Mouse (Mus musculus) retina, embryonic 14.5 days (tissue): ENCODE results near the gene Nme3.

Experiments
- DNase-seq: peaks from one replicate; pipeline ENCODE4 v3.0.0-alpha.2; 2015; ENCODE audit warnings: low spot score

Gene Nme3

DNA sequence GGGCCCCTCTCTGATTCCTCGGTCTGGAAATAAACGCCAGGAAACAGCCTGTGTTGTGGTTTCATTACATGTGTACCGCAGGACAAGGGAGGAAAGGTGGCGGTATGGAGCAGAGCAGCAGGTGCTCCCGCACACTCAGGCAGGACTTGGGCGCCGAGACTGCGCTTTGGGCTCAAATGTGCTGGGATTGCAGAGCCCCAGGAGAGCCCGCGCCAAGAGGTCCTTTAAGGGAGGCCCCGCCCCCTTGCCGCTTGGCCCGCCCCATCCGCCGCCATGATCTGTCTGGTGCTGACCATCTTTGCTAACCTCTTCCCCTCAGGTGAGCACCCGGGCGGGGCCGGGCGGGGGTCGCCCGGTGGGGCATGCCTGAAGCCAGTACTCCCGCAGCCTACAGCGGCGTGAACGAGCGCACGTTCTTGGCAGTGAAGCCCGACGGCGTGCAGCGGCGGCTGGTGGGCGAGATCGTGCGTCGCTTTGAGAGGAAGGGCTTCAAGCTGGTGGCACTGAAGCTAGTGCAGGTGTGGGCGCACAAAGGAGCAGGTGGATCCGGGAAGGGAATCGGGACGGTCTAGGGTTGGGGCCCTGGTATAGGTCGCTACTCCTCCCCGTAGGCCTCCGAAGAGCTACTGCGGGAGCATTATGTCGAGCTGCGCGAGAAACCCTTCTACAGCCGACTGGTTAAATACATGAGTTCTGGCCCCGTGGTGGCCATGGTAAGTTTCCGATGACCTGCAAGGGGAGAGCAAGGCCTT is at the start of gene Nme3:
Nme3 (plus strand) TSS at position 260 of the 752 bp plus-strand sequence.
- peak; percentile 79 for DNase-seq

DNA sequence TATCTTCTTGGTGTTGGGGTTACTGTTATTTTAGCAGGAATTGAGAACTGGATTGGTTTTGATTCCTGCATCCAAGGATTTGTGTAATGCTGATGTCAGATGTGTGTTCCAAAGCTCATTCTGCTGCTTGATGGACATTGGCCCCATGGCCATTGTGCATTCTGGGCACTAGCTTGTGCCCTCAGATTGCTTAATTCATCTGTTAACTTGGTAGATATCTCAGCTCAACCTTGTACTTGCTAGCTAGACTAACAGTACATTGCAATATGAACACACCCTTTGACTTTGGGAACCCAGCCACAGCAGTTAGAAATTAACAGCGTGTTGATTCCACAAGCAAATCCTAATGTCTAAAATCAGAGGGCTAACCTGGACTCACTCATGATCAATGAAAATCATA is 48.9 kb upstream of the Nme3 start:
- DNase-seq: no peak

DNA sequence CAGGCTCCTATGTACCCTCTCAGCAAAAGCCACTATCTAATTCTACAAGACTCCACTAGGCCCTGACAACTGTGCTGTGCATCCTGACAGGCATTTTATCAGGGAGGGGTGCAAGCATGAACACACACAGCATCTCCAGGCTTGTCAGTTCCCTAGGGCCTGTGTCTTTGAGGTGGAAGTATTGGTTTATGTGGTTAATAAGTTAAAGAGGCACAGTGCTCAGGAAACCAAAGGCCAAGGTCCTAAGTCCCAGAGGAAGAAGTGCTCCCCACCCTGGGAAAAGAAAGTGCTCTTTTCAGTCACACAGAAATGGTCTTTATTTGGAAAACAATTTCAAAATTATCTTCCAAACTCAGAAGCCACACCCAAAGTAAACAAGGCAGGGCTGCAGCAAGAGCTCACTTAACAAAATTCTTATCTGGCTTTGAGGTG is 47.7 kb upstream of the Nme3 start:
- no peak for DNase-seq

DNA sequence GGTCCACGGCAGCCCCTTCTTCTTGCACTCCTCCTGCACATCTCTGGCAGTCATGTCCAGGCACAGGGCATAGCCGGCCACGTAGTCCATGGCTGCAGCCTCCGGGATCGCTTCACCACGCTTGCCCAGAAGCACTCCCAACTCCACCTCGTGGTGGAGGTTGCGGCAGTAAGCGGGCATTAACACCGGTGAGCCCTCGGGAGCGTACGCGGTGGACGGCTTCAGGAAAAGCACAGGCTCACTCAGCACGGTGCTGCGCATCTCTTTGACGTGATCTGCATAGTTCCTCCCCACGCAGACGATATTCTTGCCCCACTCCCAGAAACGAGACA is 46.6 kb upstream of the Nme3 start:
- DNase-seq: no peak

- peak; percentile 98 for DNase-seq
Observed at GRCm38 (mm10) chr17:24850065-24850772, 46.1 kb upstream of the Nme3 start, which contains the start of gene Fahd1. Fahd1 (minus strand) TSS chr17:24850364.

DNA sequence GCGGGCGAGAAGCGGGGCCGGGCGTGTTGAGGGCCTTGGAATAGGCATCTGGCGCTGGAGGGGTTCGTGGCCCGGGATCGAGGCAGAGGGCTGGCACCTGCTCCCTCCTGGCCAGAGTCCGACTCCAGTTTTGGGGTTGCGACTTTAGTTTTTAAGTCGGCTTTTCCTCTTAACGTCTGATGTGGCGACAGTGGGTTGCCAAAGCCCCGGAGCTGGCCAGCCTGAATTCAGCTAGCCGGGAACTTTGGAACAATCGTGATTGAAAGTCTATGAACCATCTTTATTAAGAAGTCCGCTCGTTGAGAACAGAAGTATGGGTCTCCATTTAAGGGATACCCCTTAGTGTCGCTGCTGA is 45.5 kb upstream of the Nme3 start:
- DNase-seq: no peak

- DNase-seq: no peak
Observed at GRCm38 (mm10) chr17:24851381-24852125, 44.7 kb upstream of the Nme3 start.

DNA sequence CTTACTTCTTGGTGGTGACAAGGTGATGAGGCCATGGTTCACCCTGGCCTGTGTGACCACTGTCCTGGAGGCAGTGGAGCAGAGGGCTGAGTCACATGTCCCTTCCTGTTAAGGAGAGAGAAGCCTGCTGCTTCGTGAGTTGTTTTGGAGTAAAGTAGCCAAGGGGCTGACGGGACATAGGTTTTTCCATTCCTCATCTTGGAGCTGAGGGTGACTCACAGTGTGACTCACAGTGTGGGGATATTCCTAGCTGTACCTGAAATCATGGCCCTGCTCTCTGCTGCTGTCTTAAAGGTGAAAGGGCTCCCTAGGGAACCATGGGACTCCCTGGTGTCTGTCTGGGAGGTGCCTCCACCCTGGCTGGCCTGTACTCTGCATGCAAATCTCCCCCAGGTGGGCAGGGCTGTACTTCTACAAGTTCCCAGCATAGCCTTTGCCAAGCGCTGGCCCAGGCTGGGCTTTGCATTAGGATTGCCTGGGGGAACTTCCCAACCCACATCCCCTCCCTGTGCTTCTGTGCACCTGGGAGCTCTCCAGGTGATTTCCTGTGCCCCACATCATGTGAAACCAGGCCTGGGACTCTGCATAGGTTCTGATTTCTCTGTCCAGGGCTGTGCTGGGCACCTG is 40.3 kb upstream of the Nme3 start:
- DNase-seq: no peak

GRCm38 (mm10) chr17:24856589-24856988 is 39.7 kb upstream of the Nme3 start:
- no peak for DNase-seq

DNA sequence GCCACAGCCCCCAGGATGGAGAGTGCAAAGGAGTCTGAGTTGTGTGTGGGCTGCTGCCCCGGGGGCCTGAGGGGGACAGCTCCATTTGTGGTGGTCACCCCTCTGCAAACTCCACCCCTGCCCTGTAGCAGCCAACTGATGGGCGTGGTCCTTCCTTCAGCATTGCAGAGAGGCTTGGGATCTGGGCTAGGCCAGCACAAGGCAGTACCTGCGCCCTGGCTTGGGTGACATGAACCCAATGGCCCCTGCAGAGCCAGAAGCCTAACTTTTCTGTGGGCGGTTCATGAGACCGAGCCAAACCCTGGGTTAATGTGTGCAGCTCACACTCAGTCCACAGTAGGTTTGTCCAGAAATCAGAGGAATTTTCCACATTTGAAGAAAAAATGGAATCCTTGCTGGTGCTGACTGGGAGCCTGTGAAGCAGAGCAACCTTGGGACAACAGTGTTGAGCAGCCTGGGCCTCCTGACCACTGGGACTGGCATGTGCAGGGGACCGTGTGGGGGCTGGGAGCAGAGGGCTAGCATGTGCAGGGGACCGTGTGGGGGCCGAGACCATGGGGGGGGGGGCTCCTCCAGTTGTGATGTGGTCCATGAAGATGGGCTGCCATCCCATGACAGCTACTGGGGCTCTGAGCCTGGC is 38.3 kb upstream of the Nme3 start:
- no peak for DNase-seq

DNA sequence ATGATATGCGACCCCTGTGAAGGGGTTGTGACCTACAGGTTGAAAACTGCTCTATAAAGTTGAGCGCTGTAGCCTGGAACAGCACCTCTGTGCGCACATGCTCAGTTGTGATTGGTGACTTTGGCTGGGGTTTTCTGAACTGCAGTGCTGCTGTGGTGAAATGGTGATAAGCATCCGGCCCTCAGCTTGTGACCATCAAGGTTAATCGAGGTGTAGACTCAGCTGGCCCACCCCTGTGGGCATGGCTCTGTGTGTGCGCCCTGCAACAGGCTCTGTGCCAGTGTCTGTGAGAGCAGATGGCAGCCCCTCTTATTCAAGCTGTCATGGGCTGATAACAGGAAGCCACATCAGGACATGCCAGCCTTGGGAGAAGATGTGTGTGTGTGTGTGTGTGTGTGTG is 37.3 kb upstream of the Nme3 start:
- no peak for DNase-seq

GRCm38 (mm10) chr17:24860076-24860475 is 36.2 kb upstream of the Nme3 start:
- DNase-seq: no peak

DNA sequence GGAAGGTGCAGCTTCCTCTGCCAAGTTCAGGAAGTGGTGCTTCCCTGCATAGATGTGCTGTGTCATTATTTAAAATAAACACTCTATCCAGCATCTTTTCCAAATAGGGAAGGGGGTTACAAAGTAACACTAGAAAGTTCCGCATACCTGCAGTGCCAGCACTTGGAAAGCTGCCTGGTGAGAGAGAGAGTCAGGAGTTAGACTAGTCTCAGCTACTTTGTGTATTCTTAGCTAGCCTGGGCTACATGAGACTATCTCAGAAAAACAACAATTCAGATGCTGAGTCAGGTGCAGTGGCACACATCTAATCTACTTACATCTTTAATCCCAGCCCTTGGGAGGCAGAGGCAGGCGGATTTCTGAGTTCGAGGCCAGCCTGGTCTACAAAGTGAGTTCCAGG is 34.5 kb upstream of the Nme3 start:
- DNase-seq: no peak

DNA sequence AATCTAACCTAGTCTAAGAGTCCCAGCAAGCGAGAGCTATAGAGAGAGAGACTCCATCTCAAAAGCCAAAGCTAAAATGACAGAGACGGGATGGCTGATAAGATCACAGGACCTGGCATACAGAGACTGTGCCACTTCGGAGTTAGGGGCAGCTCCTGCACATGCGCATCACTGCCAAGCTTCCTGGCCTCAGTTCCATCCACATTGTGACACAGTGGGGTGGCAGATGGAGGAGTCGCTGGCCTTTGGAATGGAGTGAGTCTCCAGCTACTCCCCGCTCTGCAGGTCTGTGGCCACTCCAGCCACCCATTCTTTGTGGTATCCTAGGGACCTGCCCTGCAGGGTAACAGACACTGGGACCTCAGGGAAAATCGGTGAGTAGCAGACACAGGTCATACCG is 30.5 kb upstream of the Nme3 start, which contains the start of gene Igfals:
Igfals (plus strand) TSS at position 222 of the 400 bp plus-strand sequence.
- DNase-seq: no peak

- DNase-seq: no peak
Observed at GRCm38 (mm10) chr17:24867914-24868313, 28.4 kb upstream of the Nme3 start.

- no peak for DNase-seq
Observed at GRCm38 (mm10) chr17:24873695-24874404, 22.4 kb upstream of the Nme3 start.

DNA sequence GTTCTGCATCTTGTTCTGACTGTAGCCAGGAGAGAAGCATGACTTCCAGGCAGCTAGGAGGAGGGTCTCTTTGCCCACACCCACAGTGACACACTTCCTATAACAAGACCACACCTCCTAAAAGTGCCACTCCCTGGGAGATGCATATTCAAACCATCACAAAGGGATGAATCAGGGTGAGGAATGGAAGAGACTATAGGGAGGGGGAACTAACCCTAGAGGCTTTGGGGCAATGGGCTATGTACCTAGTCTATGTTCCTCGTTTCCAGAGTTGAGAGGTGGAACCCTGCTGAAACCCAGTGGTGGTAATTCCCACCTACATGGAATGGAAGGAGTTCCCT is 21.9 kb upstream of the Nme3 start:
- no peak for DNase-seq

DNA sequence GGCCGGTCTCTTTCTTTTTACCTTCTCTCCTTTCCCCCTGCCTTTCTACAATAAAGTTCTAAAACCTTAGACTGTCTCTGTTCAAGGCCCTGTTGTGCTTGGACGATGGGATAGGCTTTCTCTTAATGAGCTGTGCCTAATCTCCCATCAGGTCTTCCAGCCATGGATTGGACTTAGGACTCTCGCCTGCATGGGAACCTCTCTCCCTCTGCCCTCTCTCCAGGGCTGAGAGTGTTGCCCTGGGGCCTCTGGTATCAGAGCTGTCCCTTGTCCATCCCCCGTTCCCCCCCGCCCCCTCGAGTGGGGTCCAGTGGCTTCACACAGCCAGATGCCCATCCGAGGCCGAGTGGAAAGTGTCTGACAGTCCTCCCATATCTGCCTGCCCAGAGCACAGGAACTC is 21.3 kb upstream of the Nme3 start:
- no peak for DNase-seq

DNA sequence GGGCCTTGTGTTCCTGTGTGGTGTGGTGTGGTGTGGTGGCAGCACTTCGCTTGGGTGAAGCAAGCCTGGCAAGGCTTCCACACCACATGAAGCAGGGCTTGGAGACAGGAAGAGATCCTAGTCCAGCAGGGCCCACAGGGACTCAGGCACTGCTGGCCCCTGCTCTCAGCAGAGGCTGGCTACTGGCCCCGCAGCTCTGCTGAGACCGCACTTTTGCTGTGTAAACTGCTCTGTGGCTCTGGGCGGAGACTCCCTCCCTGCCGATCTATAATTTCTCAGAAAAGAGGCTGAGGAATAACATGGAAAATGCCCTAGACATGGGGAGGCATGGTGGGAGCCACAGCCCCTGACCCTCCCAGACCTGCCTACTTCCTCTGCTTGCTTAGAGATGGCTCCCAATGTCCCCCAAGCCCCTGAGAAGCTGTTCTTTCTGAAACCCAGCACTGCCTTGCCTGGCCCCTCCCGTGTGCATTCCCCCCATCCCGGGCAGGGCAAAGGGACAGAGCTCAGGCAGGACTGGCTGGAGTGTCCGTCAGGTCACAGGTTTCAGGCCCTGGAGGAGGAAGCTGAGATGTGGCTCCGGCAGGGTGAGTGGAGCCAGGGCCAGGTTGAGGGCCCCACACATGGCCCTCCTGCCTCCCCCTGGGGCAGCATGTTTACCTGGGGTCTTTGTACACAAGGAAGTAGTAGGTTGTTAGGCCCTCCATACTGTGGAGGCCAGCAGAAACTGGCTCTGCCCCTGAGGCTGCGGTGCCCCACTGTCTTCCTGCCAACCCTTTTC is 18.8 kb upstream of the Nme3 start:
- no peak for DNase-seq

GRCm38 (mm10) chr17:24878117-24878397 is 18.2 kb upstream of the Nme3 start:
- DNase-seq: no peak

DNA sequence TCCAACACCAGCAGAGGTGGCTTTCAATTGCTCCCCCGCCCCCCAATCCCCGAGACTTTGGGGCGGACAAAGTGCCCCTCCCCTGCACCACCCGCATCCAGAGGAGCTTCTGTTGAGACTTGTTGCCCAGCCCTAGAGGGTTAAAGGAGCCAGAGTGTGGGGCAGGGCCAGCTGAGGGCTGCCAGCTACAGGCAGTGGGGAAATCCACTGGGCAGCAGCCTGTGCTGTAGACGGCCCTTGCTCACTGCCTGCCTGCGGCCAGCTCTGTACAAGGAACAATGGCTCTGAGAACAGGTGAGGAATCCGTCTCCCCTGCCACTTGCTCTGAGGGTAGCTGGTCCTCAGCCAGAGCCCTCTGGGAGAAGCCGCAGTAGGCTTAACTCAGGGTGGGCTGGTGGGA is 17.8 kb upstream of the Nme3 start:
- DNase-seq: no peak
